Mouse (Mus musculus): ENCODE measurements around the gene Slc22a23. TPM values are rescaled to one million over a fixed set of nuclear protein-coding genes. Genes with fewer than 3 reads are reported as not detected.

The Slc22a23 gene
- total and polyA plus RNA-seq, 2 experiments from 2014 or later: 14.9 to 145 TPM

- peak; percentile 61 for DNase-seq (ENCODE audit: low spot score)
- H3K27me3 ChIP-seq (ENCODE audit: insufficient read depth, low read length): no peaks in the 10 kb centered on the region
- no peaks in the 10 kb centered on the region for H3K9me3 ChIP-seq (ENCODE audit: low read length)
- WGBS: 58% methylated on average over 8 of the region's 8 CpGs
- no peak overlapping the region for H3K9ac ChIP-seq (replicated peaks; ENCODE audit: low read length, poor library complexity, severe bottlenecking)
- H3K27ac ChIP-seq (ENCODE audit: low read depth, low read length): no peak overlapping the region
- peaks cover 32% of the 10 kb centered on the region for H3K36me3 ChIP-seq (ENCODE audit: insufficient read depth, low read length)
- H3K4me1 ChIP-seq (ENCODE audit: insufficient read depth, low read length): no peaks in the 10 kb centered on the region
- no peak overlapping the region for H3K4me3 ChIP-seq (ENCODE audit: low read depth, low read length)
- TF ChIP-seq CTCF (IDR thresholded peaks at IDR 0.05): peak; percentile 64
- peak; percentile 73; the same call in 1 of the 2 replicates for ATAC-seq (ENCODE audit: low FRiP score)
- H3K4me2 ChIP-seq (ENCODE audit: low read depth, low read length, poor library complexity, severe bottlenecking): no peak overlapping the region
These were observed 152.4 kb downstream of the Slc22a23 start for GRCm38 (mm10) chr13:34192414-34193191.

GRCm38 (mm10) chr13:34187571-34187970 lies 157.4 kb downstream of the Slc22a23 start:
- no peaks in the 10 kb centered on the region for H3K4me1 ChIP-seq (ENCODE audit: insufficient read depth, low read length)
- TF ChIP-seq CTCF (IDR thresholded peaks at IDR 0.05): peak; percentile 93
- peaks cover 21% of the 10 kb centered on the region for H3K36me3 ChIP-seq (ENCODE audit: insufficient read depth, low read length)
- H3K9me3 ChIP-seq (ENCODE audit: low read length): no peaks in the 10 kb centered on the region
- no peaks in the 10 kb centered on the region for H3K27me3 ChIP-seq (ENCODE audit: insufficient read depth, low read length)
- WGBS: 10% methylated on average over 5 of the region's 5 CpGs
- no peak overlapping the region for H3K4me2 ChIP-seq (ENCODE audit: low read depth, low read length, poor library complexity, severe bottlenecking)
- H3K4me3 ChIP-seq (ENCODE audit: low read depth, low read length): no peak overlapping the region
- no peak overlapping the region for H3K27ac ChIP-seq (ENCODE audit: low read depth, low read length)
- DNase-seq (ENCODE audit: low spot score): peak; percentile 92
- peak; percentile 75 for ATAC-seq (ENCODE audit: low FRiP score)
- H3K9ac ChIP-seq (replicated peaks; ENCODE audit: low read length, poor library complexity, severe bottlenecking): no peak overlapping the region

GRCm38 (mm10) chr13:34185371-34185770 lies 159.6 kb downstream of the Slc22a23 start:
- ATAC-seq (ENCODE audit: low FRiP score): no peak
- no peak overlapping the region for H3K27ac ChIP-seq (ENCODE audit: low read depth, low read length)
- H3K4me2 ChIP-seq (ENCODE audit: low read depth, low read length, poor library complexity, severe bottlenecking): no peak overlapping the region
- H3K4me3 ChIP-seq (ENCODE audit: low read depth, low read length): no peak overlapping the region
- 97% methylated on average over 2 of the region's 2 CpGs for WGBS
- peaks cover 33% of the 10 kb centered on the region for H3K36me3 ChIP-seq (ENCODE audit: insufficient read depth, low read length)
- no peaks in the 10 kb centered on the region for H3K4me1 ChIP-seq (ENCODE audit: insufficient read depth, low read length)
- H3K27me3 ChIP-seq (ENCODE audit: insufficient read depth, low read length): no peaks in the 10 kb centered on the region
- no peaks in the 10 kb centered on the region for H3K9me3 ChIP-seq (ENCODE audit: low read length)
- no peak overlapping the region for H3K9ac ChIP-seq (replicated peaks; ENCODE audit: low read length, poor library complexity, severe bottlenecking)
- DNase-seq (ENCODE audit: low spot score): no peak
- no peak for TF ChIP-seq CTCF (IDR thresholded peaks at IDR 0.05)

GRCm38 (mm10) chr13:34181624-34182023 lies 163.4 kb downstream of the Slc22a23 start:
- no peaks in the 10 kb centered on the region for H3K4me1 ChIP-seq (ENCODE audit: insufficient read depth, low read length)
- ATAC-seq (ENCODE audit: low FRiP score) (no peak), DNase-seq (ENCODE audit: low spot score) (no peak)
- no peak overlapping the region for H3K27ac ChIP-seq (ENCODE audit: low read depth, low read length)
- no peak for TF ChIP-seq CTCF (IDR thresholded peaks at IDR 0.05)
- H3K4me3 ChIP-seq (ENCODE audit: low read depth, low read length): no peak overlapping the region
- H3K9me3 ChIP-seq (ENCODE audit: low read length): no peaks in the 10 kb centered on the region
- no peak overlapping the region for H3K4me2 ChIP-seq (ENCODE audit: low read depth, low read length, poor library complexity, severe bottlenecking)
- H3K9ac ChIP-seq (replicated peaks; ENCODE audit: low read length, poor library complexity, severe bottlenecking): no peak overlapping the region
- no peaks in the 10 kb centered on the region for H3K27me3 ChIP-seq (ENCODE audit: insufficient read depth, low read length)
- 81% methylated on average over 5 of the region's 5 CpGs for WGBS
- peaks cover 43% of the 10 kb centered on the region for H3K36me3 ChIP-seq (ENCODE audit: insufficient read depth, low read length)

GRCm38 (mm10) chr13:34174025-34174424 lies 171.0 kb downstream of the Slc22a23 start:
- no peaks in the 10 kb centered on the region for H3K27me3 ChIP-seq (ENCODE audit: insufficient read depth, low read length)
- H3K9me3 ChIP-seq (ENCODE audit: low read length): no peaks in the 10 kb centered on the region
- ATAC-seq (ENCODE audit: low FRiP score) (no peak), DNase-seq (ENCODE audit: low spot score) (no peak)
- H3K9ac ChIP-seq (replicated peaks; ENCODE audit: low read length, poor library complexity, severe bottlenecking): no peak overlapping the region
- 0 out of 2 replicates have a peak, but pooled peaks cover 3% of the 10 kb centered on the region for H3K36me3 ChIP-seq (ENCODE audit: insufficient read depth, low read length)
- H3K4me3 ChIP-seq (ENCODE audit: low read depth, low read length): no peak overlapping the region
- no peak overlapping the region for H3K27ac ChIP-seq (ENCODE audit: low read depth, low read length)
- no peaks in the 10 kb centered on the region for H3K4me1 ChIP-seq (ENCODE audit: insufficient read depth, low read length)
- H3K4me2 ChIP-seq (ENCODE audit: low read depth, low read length, poor library complexity, severe bottlenecking): no peak overlapping the region
- no peak for TF ChIP-seq CTCF (IDR thresholded peaks at IDR 0.05)
- 94% methylated on average over 6 of the region's 6 CpGs for WGBS

GRCm38 (mm10) chr13:34163304-34163975 lies 181.5 kb downstream of the Slc22a23 start:
- Histone ChIP-seq H3K27me3 (ENCODE audit: insufficient read depth, low read length) (no peaks in the 10 kb centered on the region), H3K9me3 (ENCODE audit: low read length) (no peaks in the 10 kb centered on the region), H3K27ac (ENCODE audit: low read depth, low read length) (peak overlapping the region; percentile 86), H3K9ac (replicated peaks; ENCODE audit: low read length, poor library complexity, severe bottlenecking) (peak overlapping the region; percentile 64), H3K36me3 (ENCODE audit: insufficient read depth, low read length) (peaks cover 5% of the 10 kb centered on the region), H3K4me1 (ENCODE audit: insufficient read depth, low read length) (no peaks in the 10 kb centered on the region), H3K4me2 (ENCODE audit: low read depth, low read length, poor library complexity, severe bottlenecking) (peak overlapping the region; percentile 81), H3K4me3 (ENCODE audit: low read depth, low read length) (peak overlapping the region; percentile 66)
- no peak; the same call in none of the 2 replicates for ATAC-seq (ENCODE audit: low FRiP score)
- peak; percentile 10 for DNase-seq (ENCODE audit: low spot score)
- no peak for TF ChIP-seq CTCF (IDR thresholded peaks at IDR 0.05)
- 32% methylated on average over 12 of the region's 12 CpGs for WGBS

Measured in midbrain, postnatal 0 days (tissue).